Mouse (Mus musculus) cortical plate, adult 2 months (tissue): ENCODE measurements around the gene Zbtb20.

ENCODE experiments used
- CTCF ChIP-seq: fragments of 200-500 bp; IDR thresholded peaks from 2 replicates; pipeline ENCODE4 v1.5.1; 2011; ENCODE audit warnings: mild to moderate bottlenecking, control low read depth, low read length; ENCODE audit not compliant: insufficient read depth; ENCODE audit errors: extremely low read depth
- POLR2A ChIP-seq: fragments of 200-500 bp; IDR thresholded peaks from 2 replicates; pipeline ENCODE4 v1.6.1; 2011; ENCODE audit warnings: mild to moderate bottlenecking, low read length, control low read depth; ENCODE audit not compliant: insufficient read depth; ENCODE audit errors: extremely low read depth

GRCm38 (mm10) chr16:43579111-43579510 lies 703.4 kb downstream of the Zbtb20 start:
- TF ChIP-seq POLR2A: no peak
- no peak for TF ChIP-seq CTCF
